Mouse (Mus musculus) olfactory bulb, adult 2 months (tissue): Measurements from ENCODE around the gene Mblac2.

Experiments used
- CTCF ChIP-seq: fragments of 200-500 bp; IDR thresholded peaks from 2 replicates; pipeline ENCODE4 v1.5.1; 2012; ENCODE audit warnings: low read depth, mild to moderate bottlenecking, low read length, moderate library complexity; ENCODE audit not compliant: insufficient read depth
- POLR2A ChIP-seq: fragments of 200-500 bp; IDR thresholded peaks from 2 replicates; pipeline ENCODE4 v1.6.1; 2012; ENCODE audit warnings: mild to moderate bottlenecking, low read depth, low read length, moderate library complexity; ENCODE audit not compliant: insufficient read depth

DNA sequence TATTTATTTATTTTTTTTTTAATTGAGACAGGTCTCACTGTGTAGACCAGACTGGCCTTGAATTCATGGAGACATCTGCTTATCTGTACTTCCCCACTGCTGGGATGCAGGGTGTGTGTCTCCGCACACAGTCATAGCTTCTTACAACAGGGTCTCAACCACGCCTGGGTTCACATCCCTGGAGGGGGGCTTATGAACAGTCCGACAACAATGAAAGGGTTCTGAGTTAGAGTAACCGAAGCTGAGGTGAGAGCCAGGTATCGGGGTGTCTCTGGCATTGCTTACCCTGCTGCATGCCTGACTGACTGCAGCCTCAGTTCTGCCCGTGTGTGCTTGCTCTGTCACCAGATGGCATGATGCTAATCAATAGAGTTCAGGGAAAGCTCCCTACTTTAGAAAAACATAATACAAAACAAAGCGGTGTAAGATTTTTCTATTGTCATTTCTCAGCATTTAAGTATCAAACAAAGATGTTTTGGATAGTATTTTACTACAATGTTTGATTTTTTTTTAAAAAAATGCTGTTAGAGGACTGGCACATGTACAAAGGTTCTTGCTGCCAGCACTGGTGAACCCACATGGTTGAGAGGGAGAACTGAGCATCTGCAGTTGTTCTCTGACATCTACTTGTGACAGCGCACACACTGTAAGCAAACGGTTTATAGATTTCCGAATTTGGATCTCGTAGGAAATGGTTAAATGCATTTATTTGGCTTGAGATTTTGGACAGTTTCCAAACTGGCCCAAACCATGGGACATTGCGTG, 47.4 kb upstream of the Mblac2 start:
- TF ChIP-seq POLR2A: no peak
- TF ChIP-seq CTCF: no peak
